Mouse (Mus musculus) midbrain, embryonic 14.5 days (tissue): ENCODE data around the gene Mroh9. TPM values are rescaled to one million over a fixed set of nuclear protein-coding genes. Genes with fewer than 3 reads are reported as not detected.

ENCODE experiments used
- ATAC-seq: fragments of 200-750 bp; cut with Nextera tagmentation; 2 replicates; pipeline ENCODE4 v1.8.0; 2017; ENCODE audit warnings: moderate number of reproducible peaks, moderate library complexity; ENCODE audit not compliant: low FRiP score, low TSS enrichment
- DNase-seq: peaks from one replicate; pipeline ENCODE4 v3.0.0-alpha.2; 2015
- H3K27ac ChIP-seq: fragments of 300-500 bp; sonication (generic); replicated peaks from 2 replicates; pipeline ENCODE4 v1.5.1; 2014; ENCODE audit warnings: mild to moderate bottlenecking, low read depth, low read length, moderate library complexity
- H3K27me3 ChIP-seq: fragments of 300-500 bp; sonication (generic); 2 replicates; pipeline ENCODE4 v1.6.1; 2014; ENCODE audit warnings: low read length, control low read depth, mixed read lengths; ENCODE audit not compliant: control insufficient read depth, insufficient read depth
- H3K36me3 ChIP-seq: fragments of 300-500 bp; sonication (generic); 2 replicates; pipeline ENCODE4 v1.6.1; 2014; ENCODE audit warnings: low read length, control low read depth; ENCODE audit not compliant: control insufficient read depth, insufficient read depth
- H3K4me1 ChIP-seq: fragments of 300-500 bp; sonication (generic); 2 replicates; pipeline ENCODE4 v1.6.1; 2014; ENCODE audit warnings: mild to moderate bottlenecking, antibody characterized with exemption, low read length, control low read depth; ENCODE audit not compliant: control insufficient read depth, insufficient read depth
- H3K4me2 ChIP-seq: fragments of 300-500 bp; sonication (generic); 2 replicates; pipeline ENCODE4 v1.6.1; 2014; ENCODE audit warnings: mild to moderate bottlenecking, low read length, moderate library complexity
- H3K4me3 ChIP-seq: fragments of 300-500 bp; sonication (generic); replicated peaks from 2 replicates; pipeline ENCODE4 v1.5.1; 2014; ENCODE audit warnings: low read depth, low read length
- H3K9ac ChIP-seq: fragments of 300-500 bp; sonication (generic); replicated peaks from 2 replicates; pipeline ENCODE4 v1.6.1; 2014; ENCODE audit warnings: mild to moderate bottlenecking, low read length, moderate library complexity
- H3K9me3 ChIP-seq: fragments of 300-500 bp; sonication (generic); 2 replicates; pipeline ENCODE4 v1.6.1; 2016; ENCODE audit warnings: low read length, control low read depth, mixed read lengths; ENCODE audit not compliant: control insufficient read depth
- WGBS: fragments of 180-500 bp; shearing (Covaris S2); extraction: QIAGEN DNeasy Blood & Tissue Kit; methylation state at CpG from one replicate; pipeline ENCODE4 v1.1.7; 2014; 5-methylcytosine and 5-hydroxymethylcytosine counted together
- polyA plus RNA-seq: library from polyadenylated mRNA; unstranded; fragments of >200 nt; fragmentation: Nextera tagmentation; extraction: Ambion mirVana; gene quantifications from 2 replicates; pipeline ENCODE4 v1.2.1, GENCODE M21; 2014

Gene Mroh9
- polyA plus RNA-seq, result not detected in 2 replicates

DNA sequence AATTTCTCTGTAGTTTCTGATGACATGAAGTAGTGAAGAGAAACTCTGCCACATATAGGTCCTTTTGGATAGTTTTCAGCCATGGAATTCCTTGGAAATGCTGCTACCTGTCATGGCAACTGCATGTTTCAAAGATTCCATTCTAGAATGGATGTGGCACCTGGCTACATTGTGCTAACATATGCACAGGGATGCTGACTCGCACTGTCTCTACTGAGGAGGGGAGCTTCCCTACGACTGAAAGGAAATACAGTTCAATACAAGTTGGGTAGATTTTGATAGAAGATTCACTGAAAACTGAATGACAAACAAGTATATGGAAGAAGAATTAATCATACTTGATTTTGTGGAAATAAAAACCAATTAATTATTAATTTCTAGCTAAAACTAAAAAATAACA lies at the start of gene Mroh9:
Gene Mroh9, minus strand, starts transcription at position 101 of the 400 bp plus-strand sequence.
- no peaks in the 10 kb centered on the region for H3K27me3 ChIP-seq
- no peak within 1 kb of the TSS for H3K4me2 ChIP-seq
- H3K4me3 ChIP-seq, result no peak within 1 kb of the TSS
- 85% methylated on average over 2 of the region's 2 CpGs for WGBS
- no peak within 1 kb of the TSS for H3K9ac ChIP-seq
- H3K27ac ChIP-seq, result no peak within 1 kb of the TSS
- H3K9me3 ChIP-seq, result no peaks in the 10 kb centered on the region
- no peaks in the 10 kb centered on the region for H3K36me3 ChIP-seq
- DNase-seq (no peak), ATAC-seq (no peak)
- H3K4me1 ChIP-seq, result no peaks in the 10 kb centered on the region

DNA sequence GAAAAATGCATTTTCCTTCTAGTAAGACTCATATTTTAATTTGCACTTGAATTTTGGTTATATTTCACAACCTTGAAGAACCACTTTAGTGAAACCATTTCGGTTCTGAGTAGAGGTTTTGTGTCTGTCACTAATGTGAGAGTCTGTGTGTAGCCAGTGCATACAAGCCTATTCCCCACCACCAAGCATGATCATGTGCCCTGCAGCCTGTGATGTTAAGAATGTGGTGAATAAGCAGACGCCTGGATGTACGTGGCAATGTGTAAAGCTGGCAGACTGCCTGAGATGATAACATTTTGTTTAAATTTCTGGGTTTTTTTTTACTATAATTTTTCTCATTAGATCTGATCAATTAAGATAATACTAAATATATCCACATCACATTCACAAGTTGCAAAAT lies 44.5 kb upstream of the Mroh9 start:
- no peak for DNase-seq
- Histone ChIP-seq H3K4me3 (no peak overlapping the region), H3K27ac (no peak overlapping the region), H3K9me3 (no peaks in the 10 kb centered on the region), H3K4me2 (no peak overlapping the region), H3K27me3 (no peaks in the 10 kb centered on the region), H3K36me3 (no peaks in the 10 kb centered on the region), H3K9ac (no peak overlapping the region), H3K4me1 (no peaks in the 10 kb centered on the region)
- ATAC-seq, result no peak
- WGBS, result 81% methylated on average over 3 of the region's 3 CpGs

DNA sequence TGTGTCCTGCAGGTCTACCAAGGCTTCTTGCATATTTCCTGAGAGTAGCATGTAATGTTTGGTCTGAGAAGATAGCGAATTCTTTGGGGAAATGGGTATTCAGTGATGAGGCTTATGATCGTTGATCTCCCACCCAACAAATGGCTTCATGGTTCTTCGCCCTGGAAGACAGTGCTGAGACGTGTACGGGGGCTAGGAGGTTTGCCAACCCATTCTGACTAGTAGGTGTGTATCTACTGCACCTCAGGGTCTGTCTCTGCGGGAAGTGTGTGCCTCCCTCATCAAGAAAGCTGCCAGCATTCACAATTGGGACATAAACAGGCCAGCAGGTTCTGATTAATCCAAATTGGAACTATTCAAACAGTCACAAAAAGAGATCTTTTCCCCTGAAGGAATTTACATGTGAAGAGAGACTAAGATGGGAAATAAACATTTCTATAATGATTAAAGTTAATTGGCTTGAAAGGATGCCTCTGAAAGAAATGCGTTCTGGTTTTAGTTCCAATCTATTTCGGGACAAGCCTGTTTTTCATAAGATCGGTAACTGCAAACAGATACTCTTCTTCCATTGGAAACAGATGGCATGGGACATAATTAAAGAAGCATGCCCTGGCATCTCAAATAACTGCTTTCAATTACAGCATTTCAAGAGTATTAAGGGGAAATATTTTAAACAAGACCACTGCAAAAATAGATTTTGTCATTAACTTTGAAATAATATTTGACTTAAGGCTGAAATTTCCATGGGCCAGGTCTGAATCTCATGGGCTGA lies 43.8 kb upstream of the Mroh9 start:
- Histone ChIP-seq H3K9ac (no peak overlapping the region), H3K4me1 (no peaks in the 10 kb centered on the region), H3K4me2 (no peak overlapping the region), H3K27ac (no peak overlapping the region), H3K27me3 (no peaks in the 10 kb centered on the region), H3K36me3 (no peaks in the 10 kb centered on the region), H3K4me3 (no peak overlapping the region), H3K9me3 (no peaks in the 10 kb centered on the region)
- DNase-seq, result no peak
- ATAC-seq, result no peak
- WGBS, result 83% methylated on average over 9 of the region's 9 CpGs

DNA sequence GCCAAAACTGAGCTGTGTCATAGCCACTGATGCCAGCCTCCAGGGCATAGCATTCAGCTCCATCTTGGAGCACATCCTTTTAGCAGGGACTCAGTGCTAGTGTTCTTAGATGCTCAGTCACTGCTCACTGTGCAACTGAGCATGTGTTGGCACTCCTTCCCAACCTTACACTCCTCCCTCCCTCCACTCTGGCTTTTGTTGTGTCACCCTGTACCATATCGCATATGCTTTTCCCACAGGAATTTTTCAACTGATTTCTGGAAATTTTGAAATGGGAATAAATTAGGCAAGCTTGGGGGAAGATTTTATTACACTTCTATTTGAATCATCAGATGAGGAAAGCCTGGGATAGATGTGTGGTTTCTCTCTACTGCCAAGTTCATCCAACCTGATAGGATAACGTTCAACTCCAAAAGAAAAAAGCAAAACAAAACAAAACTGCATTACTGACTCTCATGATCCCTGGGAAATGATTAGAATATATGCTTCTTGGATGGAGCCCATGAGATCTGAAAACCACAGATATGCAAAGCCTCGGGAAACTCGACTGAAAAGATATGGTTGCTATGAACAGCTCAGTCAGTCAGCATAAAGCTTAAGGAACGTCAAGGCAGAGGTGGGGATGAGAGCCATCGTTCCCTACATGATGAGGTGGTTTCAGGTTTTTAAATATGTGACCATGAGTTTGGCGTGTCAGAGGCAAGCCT lies 40.9 kb upstream of the Mroh9 start:
- no peak overlapping the region for H3K4me2 ChIP-seq
- DNase-seq (no peak), ATAC-seq (no peak)
- H3K4me1 ChIP-seq, result no peaks in the 10 kb centered on the region
- H3K4me3 ChIP-seq, result no peak overlapping the region
- no peak overlapping the region for H3K9ac ChIP-seq
- WGBS, result 91% methylated on average over 7 of the region's 7 CpGs
- no peaks in the 10 kb centered on the region for H3K27me3 ChIP-seq
- H3K27ac ChIP-seq, result no peak overlapping the region
- H3K9me3 ChIP-seq, result no peaks in the 10 kb centered on the region
- H3K36me3 ChIP-seq, result no peaks in the 10 kb centered on the region

DNA sequence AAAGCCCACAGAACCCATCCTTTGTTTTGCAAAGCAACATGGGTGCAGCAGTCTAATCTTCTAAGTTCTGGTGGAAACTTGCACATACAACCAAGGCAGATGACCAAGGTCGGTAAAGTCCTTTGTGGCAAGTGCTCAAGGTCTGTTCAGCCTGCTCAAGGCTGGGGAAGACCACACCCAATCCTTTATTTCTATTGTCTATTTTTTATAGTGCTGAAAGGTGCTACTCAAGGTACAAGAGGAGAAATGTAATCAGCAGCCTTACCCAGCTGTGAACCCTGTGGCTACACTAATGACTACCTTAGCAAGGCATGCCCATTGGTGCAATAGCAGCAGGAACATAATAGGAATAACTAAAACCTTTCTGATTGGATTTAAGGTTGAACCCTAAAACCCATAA lies 36.9 kb upstream of the Mroh9 start:
- ATAC-seq (no peak), DNase-seq (no peak)
- no peaks in the 10 kb centered on the region for H3K27me3 ChIP-seq
- no peak overlapping the region for H3K9ac ChIP-seq
- H3K4me1 ChIP-seq, result no peaks in the 10 kb centered on the region
- no peak overlapping the region for H3K27ac ChIP-seq
- no peak overlapping the region for H3K4me2 ChIP-seq
- WGBS, result 90% methylated on average over 1 of the region's 1 CpGs
- H3K4me3 ChIP-seq, result no peak overlapping the region
- no peaks in the 10 kb centered on the region for H3K9me3 ChIP-seq
- no peaks in the 10 kb centered on the region for H3K36me3 ChIP-seq

DNA sequence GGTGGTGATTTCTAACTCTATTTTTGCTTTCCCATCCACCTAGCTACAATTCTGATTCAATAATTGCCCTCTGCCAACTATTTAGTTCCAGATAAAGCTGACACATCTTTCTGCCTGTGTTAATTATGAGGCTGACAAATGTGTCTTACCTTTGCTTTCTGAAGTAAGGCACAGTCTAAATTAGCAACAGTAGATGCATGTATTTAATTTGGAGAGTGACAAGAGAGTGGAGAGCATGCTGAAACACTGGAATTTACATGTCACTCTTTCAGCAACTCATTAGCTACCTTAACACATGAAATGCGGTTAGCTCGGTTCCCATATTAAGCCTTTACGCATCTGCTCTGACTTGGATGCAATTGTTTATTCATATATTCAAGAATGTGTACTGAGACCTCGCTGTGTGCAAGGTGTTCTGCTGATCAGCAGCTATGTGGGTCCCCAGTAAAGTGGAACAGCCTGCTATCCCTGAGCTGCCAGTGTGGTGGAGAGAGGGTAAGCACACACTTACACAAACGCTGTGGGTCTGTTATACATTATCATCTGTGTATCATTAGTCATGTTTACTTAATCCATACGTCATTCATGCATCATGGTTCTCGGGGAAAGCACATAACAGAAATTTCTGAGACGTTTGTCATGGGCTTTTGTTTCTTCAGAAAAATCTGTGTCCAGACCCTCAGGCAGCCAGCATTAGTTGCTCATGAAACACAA lies 28.1 kb upstream of the Mroh9 start:
- no peak overlapping the region for H3K4me2 ChIP-seq
- H3K27ac ChIP-seq, result no peak overlapping the region
- H3K9ac ChIP-seq, result no peak overlapping the region
- H3K4me3 ChIP-seq, result no peak overlapping the region
- 75% methylated on average over 8 of the region's 8 CpGs for WGBS
- H3K9me3 ChIP-seq, result no peaks in the 10 kb centered on the region
- H3K36me3 ChIP-seq, result no peaks in the 10 kb centered on the region
- ATAC-seq, result no peak
- H3K27me3 ChIP-seq, result no peaks in the 10 kb centered on the region
- no peaks in the 10 kb centered on the region for H3K4me1 ChIP-seq
- no peak for DNase-seq

DNA sequence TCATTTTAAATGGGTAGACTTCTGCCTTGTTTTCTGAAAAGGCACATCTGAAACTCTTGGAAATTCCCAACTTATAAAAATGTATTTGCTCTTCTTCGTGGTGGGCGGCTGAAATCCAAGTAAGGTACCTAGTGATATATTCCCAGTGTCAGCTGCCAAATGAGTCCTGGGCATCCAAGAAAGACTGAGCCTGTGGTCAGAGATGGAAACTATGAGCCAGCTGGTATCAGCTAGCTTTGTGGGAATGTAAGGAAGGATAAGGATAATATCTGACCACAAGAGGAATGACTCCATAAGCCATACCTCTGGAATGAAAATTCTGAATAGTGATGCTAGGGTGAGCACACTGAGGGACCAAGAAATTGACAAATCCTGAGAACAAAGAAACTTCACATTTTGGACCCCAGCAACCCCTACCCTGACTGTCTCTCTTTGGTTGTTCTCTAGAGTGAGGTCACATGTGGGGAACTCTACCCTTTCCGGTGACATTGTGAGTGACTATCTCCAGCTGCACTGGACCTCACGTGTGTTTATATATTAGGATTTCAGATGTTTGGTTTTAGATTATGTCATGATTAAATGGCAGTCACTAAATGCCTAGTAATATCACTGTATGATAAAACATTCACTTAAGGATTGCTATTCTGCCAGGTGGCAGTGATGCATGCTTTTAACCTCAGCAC lies 27.2 kb upstream of the Mroh9 start:
- no peak for DNase-seq
- Histone ChIP-seq H3K9me3 (no peaks in the 10 kb centered on the region), H3K4me1 (no peaks in the 10 kb centered on the region), H3K27ac (no peak overlapping the region), H3K27me3 (no peaks in the 10 kb centered on the region), H3K4me3 (no peak overlapping the region), H3K36me3 (no peaks in the 10 kb centered on the region), H3K9ac (no peak overlapping the region), H3K4me2 (no peak overlapping the region)
- no peak for ATAC-seq
- 91% methylated on average over 4 of the region's 4 CpGs for WGBS

DNA sequence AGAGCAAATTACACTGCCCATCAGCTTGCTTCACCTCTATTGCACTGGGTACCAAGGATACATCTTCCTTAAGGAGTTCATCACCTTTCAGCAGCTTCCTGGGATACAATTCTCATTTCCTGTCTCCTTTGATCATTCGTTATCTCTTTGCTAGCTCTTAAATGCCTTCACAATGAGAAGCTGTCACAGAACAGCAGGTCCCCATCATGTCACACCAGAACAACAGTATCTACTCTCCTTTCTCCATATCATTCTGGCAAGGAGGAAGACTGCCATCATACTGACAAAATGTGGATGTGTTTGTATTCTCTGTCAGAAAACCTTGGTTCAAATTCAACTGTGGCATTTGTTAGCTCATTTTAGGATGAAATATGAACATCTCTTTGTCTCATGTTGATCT lies 19.5 kb upstream of the Mroh9 start:
- Histone ChIP-seq H3K9ac (no peak overlapping the region), H3K4me2 (no peak overlapping the region), H3K4me3 (no peak overlapping the region), H3K27ac (no peak overlapping the region), H3K36me3 (no peaks in the 10 kb centered on the region), H3K9me3 (no peaks in the 10 kb centered on the region), H3K4me1 (no peaks in the 10 kb centered on the region), H3K27me3 (no peaks in the 10 kb centered on the region)
- WGBS, result 52% methylated on average over 1 of the region's 1 CpGs
- DNase-seq (no peak), ATAC-seq (no peak)
